Mouse (Mus musculus): ENCODE measurements around the gene Cdc20.

Cdc20 gene

DNA sequence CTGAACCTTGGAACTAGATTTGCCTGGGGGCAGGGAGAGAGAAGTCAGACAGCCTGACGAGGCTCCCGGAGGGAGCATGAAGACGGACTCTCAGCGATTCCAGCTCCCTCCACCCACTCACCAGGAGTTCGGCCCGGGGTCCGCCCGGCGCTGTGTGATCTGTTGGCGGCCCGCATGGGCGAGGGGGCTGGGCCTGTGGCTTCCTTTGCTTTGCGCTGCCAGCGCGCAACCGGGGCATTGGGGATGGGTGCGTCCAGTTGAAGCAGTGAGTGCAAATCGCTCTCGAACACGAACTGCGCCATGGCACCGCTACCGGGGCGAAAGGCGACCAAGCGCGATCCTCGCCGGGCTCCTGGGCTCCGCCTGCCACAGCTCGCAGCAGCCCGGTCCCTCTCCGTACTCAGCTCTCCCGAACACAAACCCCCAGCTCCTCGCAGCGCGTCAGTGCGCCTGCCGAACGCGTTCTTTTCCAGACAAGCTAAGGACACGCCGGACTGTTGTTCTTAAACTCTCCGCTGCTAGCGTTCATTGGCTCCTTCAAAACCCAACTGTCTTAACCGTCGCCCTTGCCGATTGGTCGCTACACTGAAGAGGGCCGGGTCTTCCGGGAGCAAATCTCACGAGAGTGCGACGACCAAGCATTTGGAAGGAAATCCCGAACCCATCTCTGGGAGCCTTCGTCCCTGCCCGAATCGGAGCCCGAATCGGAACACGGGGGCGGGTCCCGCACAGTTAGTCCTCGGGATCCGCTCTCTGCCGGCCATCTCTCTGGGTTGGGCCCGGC, at the start of gene Cdc20:
Gene Cdc20 (minus strand): TSS at position 533 of the 784 bp plus-strand sequence.
- DNase-seq (ENCODE audit: low spot score in 2 of 2): peak; percentile 84 to 91

DNA sequence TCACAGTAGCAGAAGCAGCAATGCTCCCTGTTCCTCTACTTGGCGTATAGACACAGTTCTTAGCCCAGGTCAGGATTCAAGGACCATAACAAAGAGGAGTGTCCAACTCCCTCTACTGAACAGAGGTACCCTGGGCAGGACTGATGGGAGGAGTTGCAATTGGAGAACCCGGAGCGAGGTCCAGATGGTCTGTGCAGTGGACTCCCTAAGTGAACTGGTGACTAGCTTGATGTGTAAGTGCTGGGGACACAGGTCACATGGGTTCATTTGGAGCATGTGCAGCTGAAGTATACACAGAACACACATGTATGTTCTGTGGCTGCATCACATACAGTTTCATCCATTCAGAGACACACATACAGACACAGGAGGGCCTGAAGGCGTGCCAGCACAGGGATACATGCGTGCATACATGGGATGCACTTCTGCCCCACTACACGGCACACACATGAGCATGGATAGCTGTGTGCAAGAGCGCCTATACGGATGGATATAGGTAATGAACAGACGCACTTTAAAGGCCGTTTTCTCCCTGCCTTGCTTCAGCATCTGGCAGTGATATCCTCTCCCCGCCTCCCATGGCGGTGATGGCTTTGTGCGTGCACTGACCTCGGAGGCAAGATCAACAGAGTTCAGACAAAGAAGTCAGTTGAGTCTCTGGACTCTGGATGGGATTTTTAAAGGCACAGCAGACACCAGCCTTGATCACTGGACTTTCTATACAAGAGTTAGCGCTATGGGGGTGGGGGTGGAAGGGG, 39.8 kb upstream of the Cdc20 start:
- DNase-seq (ENCODE audit: low spot score in 2 of 2): no peak

DNA sequence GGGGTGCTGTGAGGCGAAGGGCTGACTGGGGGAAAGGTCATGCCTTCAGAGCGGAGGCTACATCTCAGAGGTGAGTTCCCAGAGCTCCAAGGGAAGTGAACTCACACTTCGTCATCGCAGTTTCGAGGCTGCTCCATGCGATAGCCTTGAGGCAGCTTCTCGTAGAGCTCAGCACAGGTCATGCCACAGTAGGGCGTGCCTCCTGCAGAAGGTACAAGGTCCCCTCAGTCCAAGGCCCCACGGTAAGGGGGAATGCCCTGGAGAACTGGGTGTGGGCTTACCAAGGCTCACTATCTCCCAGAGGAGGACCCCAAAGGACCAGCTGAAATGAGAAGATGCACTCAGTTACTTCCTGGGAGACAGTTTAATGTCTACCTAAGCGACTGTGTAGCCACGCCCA, 35.5 kb upstream of the Cdc20 start:
- DNase-seq (ENCODE audit: low spot score in 2 of 2): no peak

DNA sequence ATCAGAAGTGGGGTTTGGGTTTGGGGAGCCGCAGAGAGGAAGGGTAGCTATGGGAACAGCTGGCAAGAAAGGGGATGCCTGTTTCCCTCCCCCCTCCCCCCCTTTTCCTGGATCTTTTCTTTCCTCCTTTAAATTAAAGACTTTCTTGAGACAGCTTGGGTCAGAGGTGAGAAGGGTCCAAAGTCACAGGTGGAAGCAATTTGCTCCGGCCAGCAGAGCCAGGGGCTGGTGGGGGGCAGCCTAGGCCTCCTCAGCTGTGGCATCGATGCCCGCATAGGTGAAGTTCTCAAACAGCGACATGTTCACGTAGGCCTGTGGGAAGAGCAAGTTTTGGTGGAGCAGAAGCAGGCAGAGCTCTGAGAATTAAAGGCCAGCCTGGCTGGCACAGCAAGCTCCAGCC, 34.1 kb upstream of the Cdc20 start:
- no peak for DNase-seq (ENCODE audit: low spot score in 2 of 2)

DNA sequence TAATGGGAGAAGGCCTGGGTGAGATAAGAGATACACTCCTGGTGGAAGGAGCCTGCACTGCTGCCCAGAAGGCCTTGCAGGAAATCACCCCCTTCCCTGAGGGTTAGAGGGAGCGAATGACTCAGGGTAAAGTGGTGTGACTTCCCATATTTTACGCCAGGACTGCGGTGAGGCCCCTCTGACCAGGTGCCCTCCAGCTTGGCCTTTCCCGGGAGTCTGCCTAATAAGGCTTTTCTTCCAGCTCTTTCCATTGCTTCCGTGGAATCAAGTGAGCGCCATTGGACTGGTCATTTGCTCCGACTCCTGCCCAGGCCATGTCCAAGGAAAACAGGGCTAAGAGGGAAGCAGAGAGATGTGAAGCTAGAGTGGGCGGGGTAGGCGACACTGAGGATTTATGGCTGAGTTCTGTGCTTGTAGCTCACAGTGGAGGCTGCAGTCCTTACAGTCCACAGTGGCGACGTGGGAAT, 28.6 kb upstream of the Cdc20 start:
- no peak for DNase-seq (ENCODE audit: low spot score in 2 of 2)

DNA sequence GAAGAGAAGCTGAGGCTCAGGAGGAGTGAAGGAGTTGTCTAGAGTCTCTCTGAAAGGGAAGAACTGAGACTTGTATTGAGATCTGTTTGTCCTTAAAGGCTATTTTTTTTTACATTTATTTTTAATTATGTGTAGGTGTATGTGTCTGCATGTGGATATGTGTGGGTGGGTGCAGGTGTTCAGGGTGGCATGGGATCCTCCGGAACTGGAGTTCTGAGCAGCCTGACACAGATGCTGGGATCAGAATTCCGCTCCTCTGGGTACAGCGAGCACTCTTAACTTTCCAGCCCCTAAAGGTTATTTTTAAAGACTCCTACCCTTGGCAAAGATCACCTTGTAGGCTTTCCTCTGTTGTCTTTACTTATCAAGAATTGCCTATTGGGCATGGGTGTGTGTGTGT, 27.8 kb upstream of the Cdc20 start:
- DNase-seq (ENCODE audit: low spot score in 2 of 2): no peak

DNA sequence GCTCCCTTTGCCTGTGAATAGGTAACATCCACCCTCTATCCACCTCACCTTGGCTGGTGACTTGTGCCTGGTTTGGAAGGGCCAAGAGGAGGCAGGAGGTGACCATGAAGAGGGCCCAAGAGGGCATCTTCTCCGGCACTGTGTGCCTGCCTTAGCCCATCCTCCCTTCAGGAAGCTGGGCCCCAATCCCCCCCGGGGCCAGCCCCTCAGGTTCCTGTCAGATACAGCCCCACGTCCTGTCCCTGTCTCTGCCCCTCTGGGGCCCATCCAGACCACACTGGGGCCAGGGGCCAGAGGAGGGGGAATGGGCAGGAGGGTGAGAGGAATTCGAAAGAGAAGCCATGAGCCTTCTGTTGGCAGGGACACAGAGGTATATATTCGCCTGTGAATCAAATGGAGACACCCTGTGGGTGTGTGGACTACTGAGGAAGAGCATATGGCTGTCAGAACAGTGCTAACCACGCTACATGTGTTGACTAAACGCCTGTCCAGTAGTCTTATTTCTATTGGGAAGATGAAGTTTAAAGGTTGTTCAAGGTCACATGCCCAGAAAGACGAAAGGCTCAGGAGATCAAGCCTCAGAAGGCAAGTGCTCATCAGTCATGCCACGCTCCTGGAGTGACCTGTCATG, 20.3 kb upstream of the Cdc20 start, which contains the start of gene Mpl:
Gene Mpl (minus strand): TSS at position 169 of the 631 bp plus-strand sequence.
- no peak for DNase-seq (ENCODE audit: low spot score in 2 of 2)

DNA sequence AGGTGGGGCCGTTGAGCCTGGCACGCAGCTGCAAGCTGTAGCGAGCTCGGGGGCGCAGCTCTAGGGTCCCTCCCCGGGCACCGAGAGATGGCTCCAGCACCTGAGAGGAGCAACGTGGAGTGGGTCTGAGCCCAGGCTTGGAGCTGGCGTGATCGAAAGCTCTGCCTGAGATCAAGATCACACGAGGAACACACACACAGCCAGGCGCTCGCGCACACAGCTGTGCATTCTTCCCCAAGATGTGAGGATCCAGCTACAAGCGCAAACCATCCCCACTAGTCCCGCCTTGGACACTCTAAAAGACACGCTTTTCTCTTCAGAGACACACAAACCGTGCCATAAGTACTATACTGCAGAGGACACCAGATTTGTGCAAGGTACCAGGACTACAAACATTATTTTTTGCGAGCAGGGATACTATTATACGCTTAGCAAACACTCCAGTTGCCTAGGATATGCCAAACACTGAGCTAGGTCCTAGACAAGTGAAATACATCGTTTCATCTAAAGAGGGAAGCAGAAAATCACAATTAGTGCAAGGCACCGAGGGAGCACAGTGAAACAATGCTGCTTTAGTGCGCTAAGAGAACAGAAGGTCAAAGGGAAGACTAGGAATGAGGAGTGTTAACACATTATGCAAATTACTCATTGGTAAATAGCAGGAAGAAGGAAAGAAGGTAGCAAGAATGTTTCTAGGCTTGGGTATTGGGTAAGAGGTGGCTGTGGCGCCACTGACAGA, 9.4 kb upstream of the Cdc20 start:
- no peak for DNase-seq (ENCODE audit: low spot score in 2 of 2)

DNA sequence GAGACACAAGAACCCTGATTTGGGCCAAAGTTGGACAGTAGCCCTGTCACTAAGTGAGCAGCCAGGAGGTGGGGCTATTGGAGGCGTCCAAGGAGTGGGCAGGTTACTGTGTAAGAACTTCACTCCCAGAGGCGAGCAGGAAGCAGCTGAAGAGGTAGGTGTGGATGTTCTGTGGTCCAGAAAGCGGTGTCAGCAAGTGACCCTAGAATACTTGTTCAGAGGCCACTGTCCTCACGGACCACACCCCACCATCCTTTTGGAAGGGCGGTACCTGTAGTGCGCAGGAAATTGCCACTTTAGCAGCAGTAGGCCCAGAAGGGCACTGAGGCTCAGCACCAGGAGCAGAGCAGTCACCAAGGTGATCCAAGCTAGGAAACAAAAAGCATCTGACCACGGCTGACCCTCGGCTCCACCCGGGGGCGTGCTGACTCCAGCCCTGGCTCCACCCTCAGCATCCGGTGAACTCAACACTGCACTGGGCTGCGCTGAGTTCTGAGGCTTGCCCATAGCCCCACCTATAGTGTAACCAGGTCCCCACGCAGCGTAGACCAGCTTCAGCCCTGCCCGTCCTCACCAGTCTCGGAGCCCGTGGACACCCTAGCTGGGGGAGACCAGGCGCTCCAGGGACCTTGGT, 8.7 kb upstream of the Cdc20 start:
- DNase-seq (ENCODE audit: low spot score in 2 of 2): no peak

DNA sequence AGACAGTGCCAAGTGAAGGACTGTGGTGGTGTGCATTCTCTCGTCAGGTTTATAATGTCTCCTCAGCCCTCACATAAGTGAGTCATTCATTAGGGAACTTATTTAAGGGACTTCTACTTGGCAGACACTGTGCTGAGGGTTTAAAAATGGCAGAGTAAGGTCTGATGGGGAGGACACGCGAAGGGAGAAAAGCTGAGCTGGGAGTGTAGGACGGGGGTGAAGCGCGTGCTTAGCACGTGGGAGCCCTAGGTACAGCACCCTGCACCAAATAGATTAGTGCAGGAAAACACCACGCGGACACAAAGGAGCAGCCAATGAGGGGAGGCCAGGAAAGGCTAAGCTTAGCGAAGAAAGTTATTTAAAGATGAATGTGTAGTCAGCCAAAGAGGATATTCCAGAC, 7.9 kb upstream of the Cdc20 start:
- DNase-seq (ENCODE audit: low spot score in 2 of 2): no peak

DNA sequence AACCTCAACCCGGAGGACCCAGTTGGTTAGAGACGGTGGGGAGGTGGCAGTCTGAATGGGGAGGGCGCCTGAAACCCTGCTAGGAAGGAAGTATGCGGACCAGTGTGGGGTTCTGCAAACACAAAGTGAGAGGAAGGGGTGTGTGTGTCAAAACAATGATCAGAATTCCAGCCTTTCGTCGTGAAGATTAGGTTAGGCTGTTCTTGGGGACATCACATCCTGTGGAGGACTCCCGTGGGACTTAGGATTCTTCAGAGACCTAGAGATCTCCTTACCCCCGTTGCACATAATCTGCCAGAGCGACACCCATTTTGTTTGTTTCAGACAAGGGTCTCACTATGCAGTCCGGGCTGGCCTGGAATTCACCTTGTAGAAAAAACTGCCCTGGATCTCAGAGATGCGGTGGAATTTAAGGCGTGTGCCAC, 689 bp upstream of the Cdc20 start:
- DNase-seq (ENCODE audit: low spot score in 2 of 2): no peak

DNA sequence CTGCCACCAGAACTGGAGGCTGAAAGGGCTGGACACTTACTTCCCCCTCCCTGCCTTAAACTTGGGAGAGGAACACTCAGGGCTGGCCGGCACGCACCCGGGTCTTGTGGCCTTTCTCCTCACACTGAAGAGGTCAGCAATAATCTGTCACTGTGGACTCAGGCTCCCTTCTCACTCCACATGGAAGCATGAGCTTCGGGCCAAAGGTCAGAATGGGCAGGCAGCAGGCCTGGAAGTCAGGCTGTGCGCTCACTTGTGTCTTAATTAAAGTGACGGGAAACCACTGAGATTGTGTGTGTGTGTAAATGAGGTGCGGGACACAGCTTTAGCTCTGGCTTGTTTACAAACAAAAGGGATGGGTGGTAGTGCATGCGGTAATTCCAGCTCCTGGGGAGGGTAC, 4.8 kb downstream of the Cdc20 start:
- no peak for DNase-seq (ENCODE audit: low spot score in 2 of 2)

DNA sequence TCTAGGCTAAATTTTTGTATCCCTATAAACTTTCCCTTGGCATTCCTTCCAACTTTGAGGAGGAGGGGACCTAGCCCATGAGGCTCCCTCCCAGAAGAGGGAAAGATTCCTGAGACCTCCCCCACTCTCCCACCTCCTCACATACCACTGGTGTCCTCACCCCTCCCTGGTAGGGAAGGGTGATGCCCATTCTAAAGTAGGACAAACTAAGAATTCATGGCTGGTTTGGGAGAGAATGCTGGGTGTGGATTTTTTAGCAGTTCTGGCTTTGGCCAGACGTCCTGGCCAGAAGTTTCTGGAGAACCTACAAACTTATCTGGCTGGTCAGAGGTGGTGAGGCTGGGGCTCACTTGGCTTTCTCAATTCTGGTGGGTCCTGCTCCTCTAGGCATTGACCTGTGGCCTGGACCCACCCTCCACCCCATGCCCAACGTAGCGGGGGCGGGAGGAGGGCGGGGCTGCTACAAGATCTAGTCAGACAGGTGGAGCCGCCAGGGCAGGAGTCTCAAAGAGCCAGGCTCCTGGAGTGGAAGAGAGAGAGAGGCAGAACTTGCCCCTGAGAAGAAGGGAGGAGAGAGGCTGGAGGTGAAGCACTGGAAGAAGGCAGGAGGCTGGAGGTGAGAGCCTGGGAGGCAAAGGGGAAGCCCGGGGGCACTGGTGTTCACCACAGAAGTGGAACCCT, 7.8 kb downstream of the Cdc20 start:
- DNase-seq (ENCODE audit: low spot score in 2 of 2): no peak

DNA sequence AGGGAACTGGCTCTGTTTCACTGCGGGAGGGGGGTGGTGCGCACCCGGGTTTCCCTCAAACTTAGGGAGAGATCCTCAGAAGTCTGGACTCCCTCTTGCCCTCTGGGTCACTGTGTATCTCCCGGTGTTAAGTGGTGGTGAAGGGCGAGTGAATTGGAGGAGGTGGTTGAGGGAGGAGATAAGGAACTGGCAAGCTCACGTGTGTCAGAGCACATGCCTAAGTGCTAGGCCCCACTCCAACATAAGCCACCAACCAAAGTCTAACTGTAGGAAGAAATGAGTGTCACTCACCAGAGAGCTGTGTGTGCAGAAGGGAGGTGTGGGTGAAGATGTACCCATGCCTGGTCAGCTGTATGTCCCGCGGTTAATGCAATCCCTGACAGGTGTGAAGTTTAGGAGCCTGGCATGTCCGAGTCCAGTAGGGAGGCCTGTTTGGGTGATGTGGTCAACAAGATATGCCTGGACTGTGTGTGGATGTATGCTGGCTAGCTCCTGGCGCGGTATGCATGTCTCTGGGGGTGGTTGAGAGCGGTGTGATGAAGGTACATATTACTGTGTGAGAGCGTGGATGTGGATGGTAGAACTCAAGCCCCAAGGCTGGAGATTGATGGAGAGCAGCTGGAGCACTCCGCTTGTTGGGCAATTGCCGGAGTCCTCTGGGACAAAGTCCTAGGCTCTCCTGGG, 8.5 kb downstream of the Cdc20 start:
- DNase-seq (ENCODE audit: low spot score in 2 of 2): no peak

DNA sequence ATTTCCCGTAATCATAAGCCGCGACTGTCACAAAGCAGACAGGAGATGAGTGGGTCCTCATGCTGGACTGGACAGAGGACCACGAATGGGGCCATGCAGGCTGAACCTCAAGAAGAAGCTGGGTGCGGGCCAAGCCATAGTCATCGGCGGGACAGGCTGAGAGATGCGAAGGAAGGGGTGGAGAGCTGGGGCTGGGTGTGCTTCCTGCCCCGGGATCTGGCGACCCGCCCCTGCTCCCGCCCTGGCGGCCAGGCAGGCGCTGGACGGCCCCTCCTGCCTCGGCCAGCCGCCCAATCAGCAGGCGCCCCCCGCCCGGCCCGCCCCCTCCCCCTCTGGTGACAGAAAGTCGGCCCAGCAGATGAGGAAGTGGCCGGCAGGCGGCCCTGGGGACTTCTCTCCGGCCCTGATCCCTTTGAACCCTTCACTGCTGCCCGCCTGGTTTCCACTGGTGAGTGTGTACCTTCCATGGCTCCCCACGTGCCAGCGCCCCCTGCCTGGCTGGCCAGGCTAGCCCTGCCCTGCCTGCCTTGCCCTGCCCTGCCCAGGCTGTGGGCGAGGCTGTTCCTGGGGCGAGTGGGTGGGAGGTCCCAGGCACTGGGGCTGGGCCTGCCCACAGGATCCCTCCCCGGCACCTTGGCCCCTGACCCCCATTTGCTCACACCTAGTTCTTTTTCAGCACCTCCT, 9.2 kb downstream of the Cdc20 start, which contains the start of gene Elovl1:
Gene Elovl1 (plus strand): TSS at position 326 of the 684 bp plus-strand sequence.
- peak; percentile 52 to 54 for DNase-seq (ENCODE audit: low spot score in 2 of 2)

DNA sequence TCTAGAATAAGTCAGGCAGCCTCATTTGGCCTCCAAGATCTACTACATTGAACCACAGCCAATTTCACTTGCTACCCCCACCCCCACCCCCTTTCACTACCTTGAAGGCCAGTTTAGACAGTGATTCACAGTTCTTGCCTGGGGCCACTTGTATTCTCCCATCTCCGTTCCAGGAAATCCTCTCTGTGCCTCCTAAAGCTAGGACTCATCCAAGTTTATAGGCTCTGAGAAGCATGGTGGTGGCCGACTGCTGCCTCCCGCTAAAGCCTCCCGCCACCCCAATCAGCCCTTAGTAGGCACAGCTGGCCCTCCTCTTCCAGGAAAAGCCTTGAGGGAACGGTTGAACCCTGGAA, 9.8 kb downstream of the Cdc20 start:
- DNase-seq (ENCODE audit: low spot score in 2 of 2): no peak

DNA sequence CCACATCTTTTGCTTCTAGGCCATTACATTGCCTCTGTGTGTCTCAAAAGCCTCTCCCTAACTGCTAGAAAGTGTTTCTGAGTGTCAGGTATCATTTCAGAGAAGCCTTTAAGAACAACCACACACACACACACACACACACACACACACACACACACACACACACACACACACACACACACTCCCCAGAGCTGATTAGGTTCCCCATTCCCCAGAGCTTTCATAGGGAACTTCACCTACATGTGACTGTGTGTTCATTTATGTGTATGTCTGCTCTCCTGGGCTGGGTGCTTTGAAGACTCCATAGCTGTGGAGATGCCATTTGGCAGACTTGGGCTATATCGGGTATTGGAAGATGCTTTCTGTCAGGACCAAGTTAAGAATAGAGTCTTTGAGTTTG, 11.8 kb downstream of the Cdc20 start:
- DNase-seq (ENCODE audit: low spot score in 2 of 2): no peak

DNA sequence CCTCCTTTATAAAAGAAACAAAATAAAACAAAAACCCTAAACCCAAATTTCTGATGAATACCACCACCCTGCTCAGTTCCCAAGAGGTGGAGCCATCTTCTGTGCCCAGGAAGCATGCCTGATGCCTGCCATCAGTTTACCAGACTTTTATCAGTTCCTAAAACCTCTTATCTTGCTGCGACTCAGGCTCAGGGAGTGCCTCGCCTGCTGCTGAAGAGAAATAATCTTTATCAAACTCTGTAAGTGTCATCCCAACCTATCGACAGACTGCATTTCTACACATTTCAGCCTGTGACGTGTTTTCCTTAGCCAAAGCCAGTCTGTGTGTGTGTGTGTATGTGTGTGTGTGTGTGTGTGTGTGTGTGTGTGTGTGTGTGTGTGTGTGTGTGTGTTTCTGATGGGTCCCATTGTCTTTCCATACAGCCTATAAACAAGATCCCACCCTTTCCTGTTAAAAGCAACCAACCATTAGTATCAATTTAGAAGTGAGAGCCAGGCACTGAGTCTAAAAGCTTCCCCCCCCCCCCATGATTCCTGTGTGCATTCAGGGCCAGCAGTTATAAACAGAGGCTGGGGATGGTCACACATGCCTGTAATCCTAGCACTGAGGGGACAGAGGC, 12.5 kb downstream of the Cdc20 start:
- DNase-seq (ENCODE audit: low spot score in 2 of 2): no peak

DNA sequence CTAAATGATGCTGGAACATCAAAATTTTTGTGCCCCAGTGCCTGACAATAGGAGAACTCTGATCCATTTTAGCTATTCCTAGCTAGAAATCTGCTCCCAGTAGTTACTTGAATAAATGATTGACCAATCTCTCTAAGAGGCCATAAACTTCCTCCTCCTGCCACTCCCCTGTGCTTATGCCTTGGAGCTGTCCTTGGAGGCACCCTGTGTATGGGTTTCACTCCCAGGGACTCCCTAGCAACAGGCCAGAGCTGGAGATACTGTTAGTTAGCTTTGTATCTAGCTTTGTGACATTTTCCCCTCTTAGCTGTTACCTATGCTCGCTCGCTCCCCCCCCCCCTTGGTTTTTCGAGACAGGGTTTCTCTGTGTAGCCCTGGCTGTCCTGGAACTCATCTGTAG, 15.8 kb downstream of the Cdc20 start:
- no peak for DNase-seq (ENCODE audit: low spot score in 2 of 2)

Measured in frontal cortex, postnatal 14 days (tissue).